Mouse (Mus musculus): ENCODE results near the gene Olfr71. TPM values are rescaled to one million over a fixed set of nuclear protein-coding genes. Genes with fewer than 3 reads are reported as not detected.

The Olfr71 gene
- not detected in 2 replicates for polyA plus RNA-seq (2014; fragmentation: Nextera tagmentation; extraction: Ambion mirVana)

- Histone ChIP-seq H3K27ac (ENCODE audit: low read depth, low read length) (no peak within 1 kb of the TSS), H3K4me1 (ENCODE audit: control insufficient read depth, insufficient read depth, low read length) (no peaks in the 10 kb centered on the region), H3K27me3 (ENCODE audit: control insufficient read depth, insufficient read depth, low read length) (no peaks in the 10 kb centered on the region), H3K4me2 (no peak within 1 kb of the TSS), H3K36me3 (ENCODE audit: control insufficient read depth, insufficient read depth, low read length) (no peaks in the 10 kb centered on the region), H3K9ac (ENCODE audit: low read length) (no peak within 1 kb of the TSS), H3K4me3 (ENCODE audit: low read depth, low read length) (no peak within 1 kb of the TSS), H3K9me3 (ENCODE audit: control insufficient read depth, low read length) (no peaks in the 10 kb centered on the region)
- no peak for ATAC-seq (ENCODE audit: low FRiP score)
- WGBS: 81% methylated on average over 6 of the region's 6 CpGs
- DNase-seq (ENCODE audit: low spot score, missing footprints): peak; percentile 65
These were observed at the start of gene Olfr71 for GRCm38 (mm10) chr4:43709869-43710268. Olfr71 (minus strand) TSS chr4:43710255.

GRCm38 (mm10) chr4:43757213-43757612 is 47.2 kb upstream of the Olfr71 start:
- no peak for ATAC-seq (ENCODE audit: low FRiP score)
- WGBS: 89% methylated on average over 6 of the region's 6 CpGs
- no peak overlapping the region for H3K4me3 ChIP-seq (ENCODE audit: low read depth, low read length)

DNA sequence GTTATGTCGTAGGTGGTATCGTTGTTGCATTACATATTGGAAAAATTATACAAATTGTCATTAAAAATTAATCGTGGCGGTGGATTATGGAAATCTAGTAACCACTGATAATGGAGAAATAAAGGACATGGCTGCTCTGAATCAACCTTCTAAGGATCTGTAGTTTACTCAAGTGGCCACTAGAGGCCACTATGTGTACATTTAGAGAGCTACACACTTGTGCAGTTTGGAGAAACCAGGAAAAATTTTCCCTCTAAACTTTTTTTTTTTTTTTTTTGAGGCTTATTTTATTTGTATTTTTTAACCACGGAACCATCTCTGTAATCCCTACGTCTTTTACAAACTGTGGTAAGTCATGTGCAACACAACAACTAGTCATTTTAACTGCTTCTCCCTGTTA is 35.1 kb upstream of the Olfr71 start:
- ATAC-seq (ENCODE audit: low FRiP score): no peak

More at GRCm38 (mm10) chr4:43757213-43757612, 47.2 kb upstream of the Olfr71 start:
- Histone ChIP-seq H3K9me3 (ENCODE audit: control insufficient read depth, low read length) (no peaks in the 10 kb centered on the region), H3K4me2 (no peak overlapping the region), H3K4me1 (ENCODE audit: control insufficient read depth, insufficient read depth, low read length) (no peaks in the 10 kb centered on the region), H3K27me3 (ENCODE audit: control insufficient read depth, insufficient read depth, low read length) (no peaks in the 10 kb centered on the region), H3K9ac (ENCODE audit: low read length) (no peak overlapping the region), H3K27ac (ENCODE audit: low read depth, low read length) (no peak overlapping the region), H3K36me3 (ENCODE audit: control insufficient read depth, insufficient read depth, low read length) (no peaks in the 10 kb centered on the region)
- DNase-seq (ENCODE audit: low spot score, missing footprints): peak; percentile 26

DNA sequence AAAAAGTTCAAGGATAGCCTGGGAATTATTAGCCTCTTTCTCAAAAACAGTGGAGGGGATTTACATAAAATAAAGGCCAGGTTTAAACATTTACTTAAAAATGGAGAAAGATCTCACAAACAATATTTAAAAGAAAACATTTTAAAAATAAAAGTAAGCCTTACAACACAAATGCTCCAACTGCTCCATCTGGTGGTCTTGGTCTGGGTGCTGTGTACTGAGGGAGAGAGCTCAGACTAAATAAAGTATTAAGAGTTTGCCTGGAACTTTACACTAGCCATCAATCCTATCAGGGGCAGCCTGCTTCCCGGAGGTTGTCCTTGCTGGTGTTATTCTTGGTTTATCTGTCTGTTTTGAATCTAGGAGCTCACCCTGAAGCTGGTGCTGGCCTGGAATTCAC is 33.0 kb upstream of the Olfr71 start:
- DNase-seq (ENCODE audit: low spot score, missing footprints): no peak
- Histone ChIP-seq H3K9me3 (ENCODE audit: control insufficient read depth, low read length) (no peaks in the 10 kb centered on the region), H3K36me3 (ENCODE audit: control insufficient read depth, insufficient read depth, low read length) (no peaks in the 10 kb centered on the region), H3K27me3 (ENCODE audit: control insufficient read depth, insufficient read depth, low read length) (no peaks in the 10 kb centered on the region), H3K4me1 (ENCODE audit: control insufficient read depth, insufficient read depth, low read length) (no peaks in the 10 kb centered on the region), H3K4me3 (ENCODE audit: low read depth, low read length) (no peak overlapping the region), H3K27ac (ENCODE audit: low read depth, low read length) (no peak overlapping the region), H3K4me2 (no peak overlapping the region), H3K9ac (ENCODE audit: low read length) (no peak overlapping the region)
- ATAC-seq (ENCODE audit: low FRiP score): no peak
- WGBS: 56% methylated on average over 1 of the region's 1 CpGs

More for the DNA sequence above, 35.1 kb upstream of the Olfr71 start:
- Histone ChIP-seq H3K4me3 (ENCODE audit: low read depth, low read length) (no peak overlapping the region), H3K4me2 (no peak overlapping the region), H3K27me3 (ENCODE audit: control insufficient read depth, insufficient read depth, low read length) (no peaks in the 10 kb centered on the region), H3K4me1 (ENCODE audit: control insufficient read depth, insufficient read depth, low read length) (no peaks in the 10 kb centered on the region), H3K36me3 (ENCODE audit: control insufficient read depth, insufficient read depth, low read length) (no peaks in the 10 kb centered on the region), H3K9me3 (ENCODE audit: control insufficient read depth, low read length) (no peaks in the 10 kb centered on the region), H3K27ac (ENCODE audit: low read depth, low read length) (no peak overlapping the region), H3K9ac (ENCODE audit: low read length) (no peak overlapping the region)
- WGBS: 17% methylated on average over 6 of the region's 6 CpGs
- peak; percentile 88 for DNase-seq (ENCODE audit: low spot score, missing footprints)

GRCm38 (mm10) chr4:43742637-43743036 is 32.6 kb upstream of the Olfr71 start:
- no peaks in the 10 kb centered on the region for H3K27me3 ChIP-seq (ENCODE audit: control insufficient read depth, insufficient read depth, low read length)
- no peaks in the 10 kb centered on the region for H3K36me3 ChIP-seq (ENCODE audit: control insufficient read depth, insufficient read depth, low read length)
- no peaks in the 10 kb centered on the region for H3K4me1 ChIP-seq (ENCODE audit: control insufficient read depth, insufficient read depth, low read length)
- H3K9ac ChIP-seq (ENCODE audit: low read length): no peak overlapping the region
- peak; percentile 69 for DNase-seq (ENCODE audit: low spot score, missing footprints)
- H3K27ac ChIP-seq (ENCODE audit: low read depth, low read length): no peak overlapping the region
- no peak for ATAC-seq (ENCODE audit: low FRiP score)
- H3K4me3 ChIP-seq (ENCODE audit: low read depth, low read length): no peak overlapping the region
- H3K9me3 ChIP-seq (ENCODE audit: control insufficient read depth, low read length): no peaks in the 10 kb centered on the region
- no peak overlapping the region for H3K4me2 ChIP-seq
- 36% methylated on average over 4 of the region's 4 CpGs for WGBS

- Histone ChIP-seq H3K27me3 (ENCODE audit: control insufficient read depth, insufficient read depth, low read length) (no peaks in the 10 kb centered on the region), H3K9me3 (ENCODE audit: control insufficient read depth, low read length) (no peaks in the 10 kb centered on the region), H3K4me3 (ENCODE audit: low read depth, low read length) (no peak overlapping the region), H3K9ac (ENCODE audit: low read length) (no peak overlapping the region), H3K4me2 (no peak overlapping the region), H3K27ac (ENCODE audit: low read depth, low read length) (no peak overlapping the region), H3K36me3 (ENCODE audit: control insufficient read depth, insufficient read depth, low read length) (no peaks in the 10 kb centered on the region), H3K4me1 (ENCODE audit: control insufficient read depth, insufficient read depth, low read length) (no peaks in the 10 kb centered on the region)
- no peak for ATAC-seq (ENCODE audit: low FRiP score)
- 72% methylated on average over 5 of the region's 5 CpGs for WGBS
- peak; percentile 60 for DNase-seq (ENCODE audit: low spot score, missing footprints)
These were observed 31.5 kb upstream of the Olfr71 start for GRCm38 (mm10) chr4:43741526-43741925.

GRCm38 (mm10) chr4:43738989-43739674 is 29.1 kb upstream of the Olfr71 start:
- DNase-seq (ENCODE audit: low spot score, missing footprints): no peak
- Histone ChIP-seq H3K36me3 (ENCODE audit: control insufficient read depth, insufficient read depth, low read length) (no peaks in the 10 kb centered on the region), H3K9me3 (ENCODE audit: control insufficient read depth, low read length) (no peaks in the 10 kb centered on the region), H3K4me2 (no peak overlapping the region), H3K27me3 (ENCODE audit: control insufficient read depth, insufficient read depth, low read length) (no peaks in the 10 kb centered on the region), H3K4me3 (ENCODE audit: low read depth, low read length) (no peak overlapping the region), H3K27ac (ENCODE audit: low read depth, low read length) (no peak overlapping the region), H3K9ac (ENCODE audit: low read length) (no peak overlapping the region), H3K4me1 (ENCODE audit: control insufficient read depth, insufficient read depth, low read length) (no peaks in the 10 kb centered on the region)
- WGBS: 80% methylated on average over 8 of the region's 8 CpGs
- ATAC-seq (ENCODE audit: low FRiP score): no peak

GRCm38 (mm10) chr4:43737144-43737543 is 27.1 kb upstream of the Olfr71 start:
- no peaks in the 10 kb centered on the region for H3K27me3 ChIP-seq (ENCODE audit: control insufficient read depth, insufficient read depth, low read length)
- no peak overlapping the region for H3K9ac ChIP-seq (ENCODE audit: low read length)
- no peak overlapping the region for H3K4me2 ChIP-seq
- H3K9me3 ChIP-seq (ENCODE audit: control insufficient read depth, low read length): no peaks in the 10 kb centered on the region
- WGBS: 65% methylated on average over 6 of the region's 6 CpGs
- H3K27ac ChIP-seq (ENCODE audit: low read depth, low read length): no peak overlapping the region
- ATAC-seq (ENCODE audit: low FRiP score) (no peak), DNase-seq (ENCODE audit: low spot score, missing footprints) (no peak)
- no peak overlapping the region for H3K4me3 ChIP-seq (ENCODE audit: low read depth, low read length)
- no peaks in the 10 kb centered on the region for H3K36me3 ChIP-seq (ENCODE audit: control insufficient read depth, insufficient read depth, low read length)
- no peaks in the 10 kb centered on the region for H3K4me1 ChIP-seq (ENCODE audit: control insufficient read depth, insufficient read depth, low read length)

DNA sequence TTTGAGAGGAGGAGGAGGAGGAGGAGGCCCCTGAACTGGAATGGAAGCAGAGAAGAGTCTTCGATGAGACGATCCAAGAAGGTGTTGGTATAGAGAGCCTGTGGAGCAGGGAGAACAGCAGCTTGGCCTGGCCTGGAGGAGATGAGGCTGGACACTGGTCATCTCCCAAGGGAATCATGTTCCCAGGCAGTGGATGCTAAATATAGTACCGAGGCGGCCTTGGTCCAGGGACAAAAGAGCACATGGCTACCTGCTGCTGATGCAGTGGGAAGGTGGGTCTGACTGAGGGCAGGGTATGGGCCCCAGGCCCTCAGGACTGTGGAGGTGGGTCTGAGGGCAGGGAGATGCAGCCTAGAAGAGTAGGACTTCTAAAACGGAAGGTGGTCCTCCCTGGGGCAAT is 23.1 kb upstream of the Olfr71 start:
- DNase-seq (ENCODE audit: low spot score, missing footprints) (no peak), ATAC-seq (ENCODE audit: low FRiP score) (no peak)
- H3K4me2 ChIP-seq: no peak overlapping the region
- H3K9ac ChIP-seq (ENCODE audit: low read length): no peak overlapping the region
- no peak overlapping the region for H3K27ac ChIP-seq (ENCODE audit: low read depth, low read length)
- WGBS: 88% methylated on average over 5 of the region's 5 CpGs
- H3K4me1 ChIP-seq (ENCODE audit: control insufficient read depth, insufficient read depth, low read length): no peaks in the 10 kb centered on the region
- H3K36me3 ChIP-seq (ENCODE audit: control insufficient read depth, insufficient read depth, low read length): no peaks in the 10 kb centered on the region
- H3K27me3 ChIP-seq (ENCODE audit: control insufficient read depth, insufficient read depth, low read length): no peaks in the 10 kb centered on the region
- no peak overlapping the region for H3K4me3 ChIP-seq (ENCODE audit: low read depth, low read length)
- H3K9me3 ChIP-seq (ENCODE audit: control insufficient read depth, low read length): no peaks in the 10 kb centered on the region

All from midbrain, embryonic 11.5 days (tissue).